Mouse (Mus musculus) lung, postnatal 4 days (tissue): ENCODE measurements around the gene Egr2.

ENCODE experiments used
- DNase-seq, 2 experiments: peaks; one replicate each; pipeline ENCODE4 v3.0.0; 2021

Gene Egr2

GRCm38 (mm10) chr10:67539401-67539730 is 4.1 kb downstream of the Egr2 start:
- DNase-seq: no peak

- DNase-seq: no peak
Measured at GRCm38 (mm10) chr10:67540591-67540990, 5.3 kb downstream of the Egr2 start.

GRCm38 (mm10) chr10:67547850-67548260 is 12.6 kb downstream of the Egr2 start:
- DNase-seq: peak; percentile 36 to 49

GRCm38 (mm10) chr10:67548261-67548854 is 13.1 kb downstream of the Egr2 start:
- peak in 1 of 2 experiments; percentile 70 for DNase-seq

- DNase-seq: peak; percentile 89 to 93
Measured at GRCm38 (mm10) chr10:67548877-67549731, 13.8 kb downstream of the Egr2 start, which contains the start of gene Ado. Gene Ado (minus strand): TSS chr10:67548955.

GRCm38 (mm10) chr10:67558053-67558452 is 22.8 kb downstream of the Egr2 start:
- DNase-seq: no peak

- no peak for DNase-seq
Measured at GRCm38 (mm10) chr10:67559765-67560394, 24.6 kb downstream of the Egr2 start.

GRCm38 (mm10) chr10:67561185-67561584 is 25.9 kb downstream of the Egr2 start:
- DNase-seq: no peak

- DNase-seq: no peak
Measured at GRCm38 (mm10) chr10:67564509-67564908, 29.2 kb downstream of the Egr2 start.

GRCm38 (mm10) chr10:67566104-67566503 is 30.8 kb downstream of the Egr2 start:
- DNase-seq: no peak

GRCm38 (mm10) chr10:67569539-67569938 is 34.3 kb downstream of the Egr2 start:
- no peak for DNase-seq

GRCm38 (mm10) chr10:67571443-67571842 is 36.2 kb downstream of the Egr2 start:
- DNase-seq: no peak

GRCm38 (mm10) chr10:67573310-67573709 is 38.0 kb downstream of the Egr2 start:
- DNase-seq: no peak

- no peak for DNase-seq
Measured at GRCm38 (mm10) chr10:67579830-67580229, 44.6 kb downstream of the Egr2 start.

GRCm38 (mm10) chr10:67581698-67582285 is 46.5 kb downstream of the Egr2 start:
- DNase-seq: no peak

- DNase-seq: no peak
Measured at GRCm38 (mm10) chr10:67585873-67586610, 50.8 kb downstream of the Egr2 start.
